Mouse (Mus musculus) left cerebral cortex, postnatal 25 days (tissue): ENCODE measurements around the gene Grid1. TPM values are rescaled to one million over a fixed set of nuclear protein-coding genes. Genes with fewer than 3 reads are reported as not detected.

Experiments used
- DNase-seq, 2 experiments: peaks; one replicate each; pipeline ENCODE4 v3.0.0; 2022; ENCODE audit warnings: low spot score in 2 of 2, mixed read lengths in 1 of 2
- intact Hi-C: fragments of 180-260 bp; cut with DNase I; formaldehyde crosslinking; loops from one replicate; pipeline ENCODE4 v1.15.1; 2025
- total RNA-seq, 2 experiments: library from RNA; stranded (reverse); gene quantifications; 2 replicates each; pipeline ENCODE4 v1.2.3; 2021

The Grid1 gene
- total RNA-seq, 2 experiments from 2014 or later, result 47.6 to 50.6 TPM

- intact Hi-C loops, result loop anchor here (5.0 kb wide), 1 partner anchor 74 kb away; the partner anchor contains the start of gene Grid1
- peak; percentile 63 to 75 for DNase-seq
Measured at GRCm38 (mm10) chr14:34896253-34896982, 76.5 kb downstream of the Grid1 start.

GRCm38 (mm10) chr14:34903854-34904253, 83.9 kb downstream of the Grid1 start:
- intact Hi-C loops, result no loop called here
- no peak for DNase-seq

GRCm38 (mm10) chr14:34905697-34906096, 85.8 kb downstream of the Grid1 start:
- intact Hi-C loops, result no loop called here

GRCm38 (mm10) chr14:34908366-34908765, 88.5 kb downstream of the Grid1 start:
- DNase-seq, result no peak
- intact Hi-C loops, result no loop called here

More at GRCm38 (mm10) chr14:34905697-34906096, 85.8 kb downstream of the Grid1 start:
- DNase-seq, result no peak

- no peak for DNase-seq
- intact Hi-C loops, result no loop called here
Measured at GRCm38 (mm10) chr14:34908804-34909203, 88.9 kb downstream of the Grid1 start.

- intact Hi-C loops, result no loop called here
- no peak for DNase-seq
Measured at GRCm38 (mm10) chr14:34916315-34916714, 96.4 kb downstream of the Grid1 start.

- intact Hi-C loops, result no loop called here
- DNase-seq, result no peak
Measured at GRCm38 (mm10) chr14:34917111-34917510, 97.2 kb downstream of the Grid1 start.

GRCm38 (mm10) chr14:34919221-34919620, 99.3 kb downstream of the Grid1 start:
- DNase-seq, result peak in 1 of 2 experiments; percentile 15
- intact Hi-C loops, result no loop called here

GRCm38 (mm10) chr14:34921265-34921664, 101.4 kb downstream of the Grid1 start:
- intact Hi-C loops, result no loop called here
- DNase-seq, result no peak

GRCm38 (mm10) chr14:34925021-34925420, 105.1 kb downstream of the Grid1 start:
- no peak for DNase-seq
- intact Hi-C loops, result no loop called here

GRCm38 (mm10) chr14:34930040-34930719, 110.3 kb downstream of the Grid1 start:
- intact Hi-C loops, result no loop called here
- DNase-seq, result no peak

GRCm38 (mm10) chr14:34933197-34933596, 113.3 kb downstream of the Grid1 start:
- no peak for DNase-seq
- intact Hi-C loops, result no loop called here

- intact Hi-C loops, result no loop called here
- DNase-seq, result peak in 1 of 2 experiments; percentile 27
Measured at GRCm38 (mm10) chr14:34936192-34936770, 116.4 kb downstream of the Grid1 start.

GRCm38 (mm10) chr14:34944390-34944979, 124.6 kb downstream of the Grid1 start:
- intact Hi-C loops, result no loop called here
- peak; percentile 65 to 78 for DNase-seq

GRCm38 (mm10) chr14:34945471-34946313, 125.8 kb downstream of the Grid1 start:
- no peak for DNase-seq
- intact Hi-C loops, result no loop called here

GRCm38 (mm10) chr14:34946314-34946583, 126.3 kb downstream of the Grid1 start:
- intact Hi-C loops, result no loop called here
- no peak for DNase-seq

GRCm38 (mm10) chr14:34948249-34948648, 128.3 kb downstream of the Grid1 start:
- DNase-seq, result no peak
- intact Hi-C loops, result no loop called here

- intact Hi-C loops, result no loop called here
- no peak for DNase-seq
Measured at GRCm38 (mm10) chr14:34952311-34952710, 132.4 kb downstream of the Grid1 start.

- intact Hi-C loops, result no loop called here
- DNase-seq, result no peak
Measured at GRCm38 (mm10) chr14:34953566-34953965, 133.7 kb downstream of the Grid1 start.

GRCm38 (mm10) chr14:34955689-34956088, 135.8 kb downstream of the Grid1 start:
- intact Hi-C loops, result no loop called here
- no peak for DNase-seq
